Mouse (Mus musculus) cerebellum, adult (tissue): ENCODE data around the gene Slc13a2.

Experiments
- ATAC-seq: cut with Nextera tagmentation; 2 replicates; pipeline ENCODE4 v1.9.2; 2017; ENCODE audit warnings: mild to moderate bottlenecking, moderate library complexity, mixed read lengths; ENCODE audit not compliant: insufficient number of reproducible peaks, low FRiP score, low TSS enrichment

The Slc13a2 gene

GRCm38 (mm10) chr11:78358330-78359007, 63.5 kb downstream of the Slc13a2 start:
- ATAC-seq = no peak

GRCm38 (mm10) chr11:78355471-78356238, 66.4 kb downstream of the Slc13a2 start:
- ATAC-seq = peak; percentile 53; the same call in 1 of the 2 replicates

- ATAC-seq = no peak
These were observed 67.1 kb downstream of the Slc13a2 start for GRCm38 (mm10) chr11:78354905-78355304.

- no peak for ATAC-seq
These were observed 68.9 kb downstream of the Slc13a2 start for GRCm38 (mm10) chr11:78353081-78353480.

- no peak for ATAC-seq
These were observed 72.3 kb downstream of the Slc13a2 start for GRCm38 (mm10) chr11:78349441-78350358.

- ATAC-seq = no peak
These were observed 73.5 kb downstream of the Slc13a2 start for GRCm38 (mm10) chr11:78348474-78348873.

GRCm38 (mm10) chr11:78347908-78348307, 74.1 kb downstream of the Slc13a2 start:
- no peak for ATAC-seq
